Mouse (Mus musculus): ENCODE data around the gene Hist1h4a. TPM values are rescaled to one million over a fixed set of nuclear protein-coding genes. Genes with fewer than 3 reads are reported as not detected.
A peak's percentile ranks its signal among the peaks of the same experiment; 100 is the strongest.

Gene Hist1h4a
- total and polyA plus RNA-seq, 3 experiments: 9.8 to 3,025 TPM; not detected in 1

DNA sequence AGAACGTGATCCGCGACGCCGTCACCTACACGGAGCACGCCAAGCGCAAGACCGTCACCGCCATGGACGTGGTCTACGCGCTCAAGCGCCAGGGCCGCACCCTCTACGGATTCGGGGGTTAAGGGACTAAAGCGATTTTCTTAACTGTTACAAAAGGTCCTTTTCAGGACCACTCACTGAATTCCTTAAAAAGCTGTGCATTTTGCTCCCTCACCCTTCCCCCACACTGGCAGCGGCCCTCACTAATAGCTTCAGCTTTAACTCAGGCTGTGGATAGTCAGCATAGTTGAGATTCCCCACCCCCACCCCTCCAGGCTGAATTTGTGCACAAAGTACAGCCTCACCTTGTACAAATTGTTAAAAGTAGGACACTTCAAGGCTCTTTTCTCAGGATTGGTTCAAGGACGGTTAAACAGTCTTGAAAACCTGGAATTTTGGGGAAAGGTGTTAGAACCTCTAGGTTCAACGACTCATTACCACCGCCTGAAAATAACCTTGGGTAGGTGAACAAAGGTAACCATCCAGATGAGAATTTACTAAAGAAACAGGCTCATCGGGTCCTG is 3.7 kb downstream of the Hist1h4a start:
- H3K9me3 ChIP-seq (replicated peaks; ENCODE audit: insufficient read depth, low read length): no peaks in the 10 kb centered on the region
- H3K27me3 ChIP-seq (ENCODE audit: control insufficient read depth in 1 of 2, insufficient read depth in 2 of 2, low read length in 2 of 2): no peaks in the 10 kb centered on the region
- peak overlapping the region; percentile 67 for H3K9ac ChIP-seq (ENCODE audit: control insufficient read depth, low read depth, low read length, poor library complexity, severe bottlenecking)
- no peaks in the 10 kb centered on the region; the same call in 1 of the 2 replicates for H3K79me2 ChIP-seq (ENCODE audit: control insufficient read depth, insufficient read depth, low read length, poor library complexity)
- H3K4me1 ChIP-seq (ENCODE audit: control insufficient read depth in 1 of 2, insufficient read depth in 2 of 2, low read length in 2 of 2): peaks cover 0 to 11% of the 10 kb centered on the region in 2 experiments; a peak in 2 of 4 replicates
- H3K27ac ChIP-seq (ENCODE audit: control insufficient read depth, low read depth, low read length): peak overlapping the region; percentile 81
- no peak for TF ChIP-seq KAT2A (conservative IDR thresholded peaks at IDR 0.05; ENCODE audit: low read depth, low read length)
- peak; percentile 39; the same call in 1 of the 2 replicates for TF ChIP-seq TBP (IDR thresholded peaks at IDR 0.05; ENCODE audit: low read depth, low read length)
- no peak for TF ChIP-seq E2F4 (IDR thresholded peaks at IDR 0.05; ENCODE audit: borderline replicate concordance, low read depth, low read length)
- peak; percentile 97 to 100 for TF ChIP-seq POLR2A (IDR thresholded peaks at IDR 0.05; ENCODE audit: control insufficient read depth in 1 of 2, insufficient read depth in 1 of 2, low read depth in 1 of 2, low read length in 2 of 2, poor library complexity in 1 of 2)
- TF ChIP-seq POLR2AphosphoS2 (IDR thresholded peaks at IDR 0.05; ENCODE audit: low read length): no peak
- TF ChIP-seq POLR2AphosphoS5 (IDR thresholded peaks at IDR 0.05; ENCODE audit: borderline replicate concordance, low read depth, low read length): peak; percentile 98; the same call in 1 of the 2 replicates
- TF ChIP-seq MYC (IDR thresholded peaks at IDR 0.05; ENCODE audit: low read depth, low read length): no peak
- no peak for TF ChIP-seq BHLHE40 (IDR thresholded peaks at IDR 0.05; ENCODE audit: borderline replicate concordance, low read depth, low read length)
- TF ChIP-seq JUND (IDR thresholded peaks at IDR 0.05; ENCODE audit: low read depth, low read length): no peak
- no peak for TF ChIP-seq MYB (IDR thresholded peaks at IDR 0.05; ENCODE audit: low read depth, low read length)
- TF ChIP-seq EP300 (IDR thresholded peaks at IDR 0.05; ENCODE audit: low read depth in 1 of 2, low read length in 2 of 2): no peak
- peak; percentile 92; the same call in 1 of the 2 replicates for TF ChIP-seq UBTF (IDR thresholded peaks at IDR 0.05; ENCODE audit: borderline replicate concordance, insufficient read depth, low read depth, low read length)
- TF ChIP-seq USF2 (IDR thresholded peaks at IDR 0.05; ENCODE audit: borderline replicate concordance in 1 of 2, insufficient read depth in 1 of 2, low read depth in 1 of 2, low read length in 2 of 2): no peak
- TF ChIP-seq SIN3A (IDR thresholded peaks at IDR 0.05; ENCODE audit: low read length): no peak
- no peak for TF ChIP-seq GABPA (IDR thresholded peaks at IDR 0.05; ENCODE audit: low read depth, low read length)
- no peak for TF ChIP-seq CHD2 (IDR thresholded peaks at IDR 0.05; ENCODE audit: low read length)
- no peak for TF ChIP-seq ZKSCAN1 (IDR thresholded peaks at IDR 0.05; ENCODE audit: low read depth, low read length)
- TF ChIP-seq MXI1 (IDR thresholded peaks at IDR 0.05; ENCODE audit: low read depth, low read length): no peak
- TF ChIP-seq MAZ (IDR thresholded peaks at IDR 0.05; ENCODE audit: low read depth, low read length): no peak
- TF ChIP-seq USF1 (IDR thresholded peaks at IDR 0.05; ENCODE audit: low read depth, low read length): no peak
- TF ChIP-seq ETS1 (IDR thresholded peaks at IDR 0.05; ENCODE audit: low read depth, low read length): no peak
- TF ChIP-seq TAL1 (IDR thresholded peaks at IDR 0.05; ENCODE audit: low read length): no peak
- TF ChIP-seq CHD1 (IDR thresholded peaks at IDR 0.05; ENCODE audit: low read depth, low read length): no peak
- no peak for TF ChIP-seq ELF1 (IDR thresholded peaks at IDR 0.05; ENCODE audit: low read depth, low read length)
- no peak for TF ChIP-seq HCFC1 (IDR thresholded peaks at IDR 0.05; ENCODE audit: low read depth, low read length)
- no peak for TF ChIP-seq MEF2A (IDR thresholded peaks at IDR 0.05; ENCODE audit: extremely low read depth, insufficient replicate concordance, low read depth, low read length, poor library complexity, severe bottlenecking)
- TF ChIP-seq NRF1 (IDR thresholded peaks at IDR 0.05; ENCODE audit: insufficient read depth, low read depth, low read length, poor library complexity, severe bottlenecking): no peak
- no peak for TF ChIP-seq MAFK (IDR thresholded peaks at IDR 0.05; ENCODE audit: borderline replicate concordance, low read depth, low read length)
- no peak for TF ChIP-seq RAD21 (IDR thresholded peaks at IDR 0.05; ENCODE audit: low read depth, low read length)
- peak overlapping the region in 1 of 2 experiments; percentile 30; a peak in 1 of 4 replicates for H3K4me3 ChIP-seq (ENCODE audit: control insufficient read depth in 1 of 2, insufficient read depth in 1 of 2, low read depth in 2 of 2, low read length in 2 of 2)
- H3K36me3 ChIP-seq (ENCODE audit: control insufficient read depth in 1 of 2, insufficient read depth in 2 of 2, low read length in 2 of 2): peaks cover 0 to 49% of the 10 kb centered on the region in 2 experiments; a peak in 2 of 4 replicates
- peak; percentile 92 for DNase-seq (ENCODE audit: low read depth, low spot score)

Data from MEL (cell line).